Mouse (Mus musculus) cerebellum, adult 8-10 months (tissue): ENCODE results near the gene Hmcn2.

Experiments
- DNase-seq: peaks from one replicate; pipeline ENCODE4 v3.0.0; 2022

Hmcn2 gene

GRCm38 (mm10) chr2:31420914-31421313 lies 106.7 kb downstream of the Hmcn2 start:
- no peak for DNase-seq

DNA sequence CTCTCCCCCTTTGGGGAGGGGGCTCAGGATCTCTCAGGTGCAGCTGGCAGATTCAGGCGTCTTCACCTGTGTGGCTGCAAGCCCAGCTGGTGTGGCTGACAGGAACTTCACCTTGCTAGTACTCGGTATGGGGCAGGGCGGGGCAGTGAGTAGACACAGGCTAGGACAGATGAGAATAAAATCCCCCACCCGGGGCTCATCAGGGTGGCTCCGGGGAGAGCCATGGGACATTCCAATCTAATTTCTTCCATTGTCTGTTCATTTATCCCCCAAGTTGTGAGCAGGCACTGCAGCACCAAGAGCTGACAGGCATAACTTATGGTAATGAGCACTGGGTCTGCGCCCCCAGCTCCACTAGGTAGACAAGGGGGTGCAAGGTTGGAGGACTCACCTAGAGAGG lies 108.4 kb downstream of the Hmcn2 start:
- DNase-seq, result no peak

GRCm38 (mm10) chr2:31431477-31431876 lies 117.3 kb downstream of the Hmcn2 start:
- no peak for DNase-seq

DNA sequence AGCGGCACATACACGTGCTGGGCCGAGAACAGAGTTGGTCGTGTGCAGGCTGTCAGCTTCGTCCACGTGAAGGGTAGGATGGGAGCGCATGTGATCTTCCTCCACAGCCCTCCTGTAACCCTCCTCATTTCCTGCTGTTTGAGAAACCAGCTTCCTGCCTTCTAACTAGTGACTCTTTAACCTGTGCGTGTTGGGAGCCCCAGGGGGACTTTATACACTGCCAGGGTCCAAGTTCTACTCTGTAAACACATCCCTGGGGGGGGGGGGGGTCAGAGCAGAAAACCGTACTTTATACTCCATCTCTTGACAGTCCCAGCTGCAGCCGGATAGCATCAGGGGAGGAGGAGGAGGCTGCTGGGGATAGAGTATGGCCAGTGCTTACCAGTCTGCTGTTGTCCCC lies 120.5 kb downstream of the Hmcn2 start:
- DNase-seq, result no peak

DNA sequence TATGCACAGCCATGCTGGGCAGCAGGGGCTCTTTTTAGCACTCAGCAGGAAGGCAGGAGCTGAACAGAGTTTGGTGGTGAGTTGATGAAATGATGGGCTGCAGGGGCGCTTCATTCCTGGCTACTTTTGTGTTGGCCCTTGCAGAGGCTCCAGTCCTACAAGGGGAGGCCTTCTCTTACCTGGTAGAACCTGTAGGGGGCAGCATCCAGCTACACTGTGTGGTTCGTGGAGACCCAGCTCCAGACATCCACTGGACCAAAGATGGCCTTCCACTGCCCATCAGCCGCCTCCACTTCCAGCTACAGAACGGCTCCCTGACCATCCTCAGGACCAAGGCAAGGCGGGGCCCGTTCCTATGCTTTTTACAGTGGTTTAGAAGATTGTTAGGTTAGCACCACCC lies 121.4 kb downstream of the Hmcn2 start:
- peak; percentile 20 for DNase-seq

DNA sequence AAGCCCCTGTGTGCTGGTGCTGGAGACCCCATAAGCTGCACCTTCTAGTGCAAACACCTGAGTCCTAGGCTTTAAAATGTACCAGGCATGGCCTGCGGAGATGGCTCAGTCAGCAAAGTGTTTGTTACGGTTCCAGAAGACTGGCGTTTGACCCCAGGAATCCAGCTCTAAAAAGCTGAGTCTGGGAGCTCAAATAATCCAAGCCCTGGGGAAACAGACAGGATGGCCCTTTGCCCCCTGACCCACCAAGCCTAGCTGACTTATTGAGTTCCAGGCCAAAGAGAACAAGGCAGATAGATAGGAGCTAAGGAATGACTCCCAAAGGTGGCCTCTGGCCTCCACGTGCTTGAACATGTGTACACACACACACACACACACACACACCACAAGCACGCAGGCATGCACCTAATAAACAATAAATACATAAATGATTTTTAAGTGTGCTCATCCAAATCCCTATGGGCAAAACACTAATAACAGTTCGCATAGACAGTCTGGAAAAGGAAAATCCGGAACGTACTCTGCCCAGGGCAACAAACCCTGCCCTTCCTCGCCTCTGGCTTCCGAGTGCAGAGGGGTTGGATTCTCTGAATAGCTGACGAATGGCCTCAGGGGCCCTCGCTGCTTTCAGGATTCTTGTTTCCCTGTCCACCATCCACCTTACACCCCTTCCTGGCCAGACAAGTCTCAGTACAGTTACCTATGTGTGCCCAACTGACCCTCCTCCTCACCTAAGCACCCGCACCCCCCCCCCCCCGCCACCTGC lies 123.4 kb downstream of the Hmcn2 start:
- no peak for DNase-seq

- DNase-seq, result no peak
Observed at GRCm38 (mm10) chr2:31439576-31439975, 125.4 kb downstream of the Hmcn2 start.

- DNase-seq, result no peak
Observed at GRCm38 (mm10) chr2:31442480-31443160, 128.4 kb downstream of the Hmcn2 start.

GRCm38 (mm10) chr2:31446036-31446435 lies 131.8 kb downstream of the Hmcn2 start:
- no peak for DNase-seq

DNA sequence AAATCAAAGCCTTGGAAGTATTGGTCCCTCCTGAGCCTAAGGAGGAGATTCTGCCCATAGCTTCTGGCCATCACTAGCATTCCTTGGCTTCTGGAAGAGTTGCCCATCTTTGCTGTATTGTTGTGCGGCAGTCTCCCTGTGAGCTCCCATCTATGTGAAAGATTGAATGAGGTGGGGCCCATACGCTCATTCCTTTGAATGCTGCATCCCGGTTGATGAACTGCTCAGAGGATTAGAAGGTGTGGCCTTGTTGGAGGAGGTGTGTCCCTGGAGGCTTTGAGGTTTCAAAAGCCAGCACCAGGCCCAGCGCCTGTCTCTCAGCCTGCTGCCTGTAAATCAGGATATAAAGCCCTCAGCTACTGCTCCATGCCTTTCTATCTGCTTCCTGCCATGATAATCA lies 132.2 kb downstream of the Hmcn2 start:
- DNase-seq, result no peak

GRCm38 (mm10) chr2:31447536-31447935 lies 133.3 kb downstream of the Hmcn2 start:
- no peak for DNase-seq

DNA sequence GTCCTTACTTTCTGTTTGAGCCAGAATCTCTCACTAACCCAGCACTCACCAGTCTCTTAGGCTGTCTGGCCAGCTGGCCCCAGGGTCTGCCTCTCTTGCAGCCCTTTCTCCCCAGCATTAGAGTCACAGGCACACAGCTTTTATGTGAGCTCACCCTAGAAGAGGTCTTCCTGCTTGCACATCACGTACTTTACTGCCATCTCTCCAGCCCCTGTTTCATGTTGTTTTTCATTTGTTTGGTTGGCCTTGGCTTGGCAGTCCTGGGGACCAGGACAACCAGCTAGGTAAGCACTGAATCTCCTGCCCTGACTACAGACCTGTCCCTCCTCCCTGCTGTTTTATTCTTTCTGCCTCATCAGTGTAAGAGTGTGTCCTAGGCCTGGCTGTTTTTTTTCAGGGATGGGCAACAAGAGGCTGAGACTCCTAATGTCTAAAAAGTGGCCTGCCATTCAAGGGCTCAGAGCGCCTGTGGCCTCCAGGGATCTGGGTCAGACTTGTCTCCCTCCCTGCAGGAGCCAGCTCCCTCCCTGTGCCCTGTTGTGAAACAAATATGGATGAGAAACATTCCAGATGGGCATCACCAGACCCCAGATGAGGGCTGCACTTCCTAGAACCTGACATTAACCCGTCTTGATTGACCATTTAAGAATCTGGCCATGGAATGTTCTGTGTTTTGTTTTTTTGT lies 134.7 kb downstream of the Hmcn2 start:
- no peak for DNase-seq

DNA sequence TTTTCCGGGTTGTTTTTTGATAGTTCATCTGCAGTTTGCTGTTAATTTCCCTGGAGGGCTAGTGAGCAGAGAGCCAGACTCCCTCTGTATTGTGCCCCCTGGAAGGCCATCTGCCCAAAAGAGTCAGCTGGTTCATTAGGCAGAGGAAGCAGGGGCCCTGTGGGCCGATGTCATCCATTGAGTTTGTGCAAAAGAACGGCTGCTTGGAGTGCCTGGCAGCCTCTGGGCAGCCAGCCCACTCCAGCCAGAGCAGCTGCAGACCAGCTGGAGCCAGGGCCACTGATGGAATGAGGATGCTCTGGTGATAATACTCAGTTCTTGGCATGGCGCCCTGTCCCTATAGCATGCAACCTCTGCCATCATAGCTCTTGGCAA lies 135.2 kb downstream of the Hmcn2 start:
- no peak for DNase-seq

GRCm38 (mm10) chr2:31449902-31450301 lies 135.7 kb downstream of the Hmcn2 start:
- DNase-seq, result no peak

- DNase-seq, result no peak
Observed at GRCm38 (mm10) chr2:31450661-31451060, 136.4 kb downstream of the Hmcn2 start.

DNA sequence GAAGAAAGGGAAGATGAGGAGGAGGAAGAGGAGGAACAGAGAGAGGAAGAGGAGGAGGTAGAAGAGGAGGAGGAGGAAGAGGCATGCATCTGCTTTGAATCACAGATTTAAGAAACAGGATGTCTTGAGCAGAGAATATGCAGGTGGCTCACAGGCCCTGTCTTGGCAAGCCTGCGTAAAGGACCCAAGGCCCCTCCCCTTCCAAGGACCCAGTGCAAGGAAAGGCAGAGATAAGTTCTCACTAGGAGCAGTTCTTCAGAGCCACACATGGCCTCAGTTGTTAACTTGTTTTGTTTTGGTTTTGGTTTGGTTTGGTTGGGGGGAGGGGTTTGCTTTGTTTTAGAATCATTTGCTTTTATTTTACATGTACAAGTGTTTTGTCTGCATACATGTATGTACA lies 137.3 kb downstream of the Hmcn2 start:
- DNase-seq, result no peak

GRCm38 (mm10) chr2:31453011-31453410 lies 138.8 kb downstream of the Hmcn2 start:
- DNase-seq, result no peak

DNA sequence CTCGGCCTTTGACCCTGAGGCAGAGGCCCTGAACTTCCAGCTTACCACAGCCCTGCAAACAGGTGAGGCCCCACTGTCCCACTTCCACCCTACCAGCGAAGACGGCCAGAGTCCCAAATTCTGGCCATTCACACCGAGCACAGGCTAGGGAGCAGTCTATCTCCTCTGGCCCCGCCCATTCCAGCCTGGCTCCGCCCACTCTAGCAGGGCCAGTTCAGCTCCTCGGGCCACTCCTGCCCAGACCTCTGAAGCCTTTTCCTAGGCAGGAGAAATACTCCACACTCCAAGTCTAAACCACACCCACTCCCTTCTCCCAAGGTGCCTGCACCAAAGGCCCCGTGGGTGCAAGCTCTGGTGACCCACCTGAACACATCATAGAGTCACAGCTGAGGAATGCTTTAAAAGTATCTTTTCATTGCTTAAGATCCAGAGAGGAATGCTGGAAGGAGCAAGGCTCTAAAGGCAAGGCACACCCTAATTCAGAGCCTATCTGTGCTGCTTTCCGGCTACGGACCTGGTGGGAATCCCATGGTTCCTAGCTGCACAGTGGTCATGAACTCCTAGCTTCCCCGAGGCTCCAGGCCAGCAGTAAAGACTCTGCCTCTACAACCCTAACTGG lies 139.5 kb downstream of the Hmcn2 start:
- no peak for DNase-seq

GRCm38 (mm10) chr2:31454280-31454679 lies 140.1 kb downstream of the Hmcn2 start:
- DNase-seq, result no peak

- no peak for DNase-seq
Observed at GRCm38 (mm10) chr2:31455418-31455817, 141.2 kb downstream of the Hmcn2 start.

DNA sequence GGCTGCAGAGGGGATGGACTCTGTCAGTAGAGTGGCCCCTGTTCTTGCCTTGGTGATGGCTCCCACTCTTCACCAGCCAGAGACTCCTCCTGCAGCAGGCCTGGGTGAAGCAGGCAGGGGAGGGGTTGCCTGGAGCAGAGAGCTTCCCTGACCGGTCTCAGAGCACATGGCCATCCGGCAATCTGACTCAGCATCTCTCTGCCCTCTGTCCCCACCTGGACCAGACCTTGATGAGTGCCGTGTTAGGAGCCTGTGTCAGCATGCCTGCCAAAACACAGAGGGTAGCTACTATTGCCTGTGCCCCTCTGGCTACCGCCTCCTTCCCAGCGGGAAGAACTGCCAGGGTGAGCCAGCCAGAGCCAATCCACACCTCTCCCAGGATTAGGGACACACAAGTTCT lies 144.2 kb downstream of the Hmcn2 start:
- no peak for DNase-seq

DNA sequence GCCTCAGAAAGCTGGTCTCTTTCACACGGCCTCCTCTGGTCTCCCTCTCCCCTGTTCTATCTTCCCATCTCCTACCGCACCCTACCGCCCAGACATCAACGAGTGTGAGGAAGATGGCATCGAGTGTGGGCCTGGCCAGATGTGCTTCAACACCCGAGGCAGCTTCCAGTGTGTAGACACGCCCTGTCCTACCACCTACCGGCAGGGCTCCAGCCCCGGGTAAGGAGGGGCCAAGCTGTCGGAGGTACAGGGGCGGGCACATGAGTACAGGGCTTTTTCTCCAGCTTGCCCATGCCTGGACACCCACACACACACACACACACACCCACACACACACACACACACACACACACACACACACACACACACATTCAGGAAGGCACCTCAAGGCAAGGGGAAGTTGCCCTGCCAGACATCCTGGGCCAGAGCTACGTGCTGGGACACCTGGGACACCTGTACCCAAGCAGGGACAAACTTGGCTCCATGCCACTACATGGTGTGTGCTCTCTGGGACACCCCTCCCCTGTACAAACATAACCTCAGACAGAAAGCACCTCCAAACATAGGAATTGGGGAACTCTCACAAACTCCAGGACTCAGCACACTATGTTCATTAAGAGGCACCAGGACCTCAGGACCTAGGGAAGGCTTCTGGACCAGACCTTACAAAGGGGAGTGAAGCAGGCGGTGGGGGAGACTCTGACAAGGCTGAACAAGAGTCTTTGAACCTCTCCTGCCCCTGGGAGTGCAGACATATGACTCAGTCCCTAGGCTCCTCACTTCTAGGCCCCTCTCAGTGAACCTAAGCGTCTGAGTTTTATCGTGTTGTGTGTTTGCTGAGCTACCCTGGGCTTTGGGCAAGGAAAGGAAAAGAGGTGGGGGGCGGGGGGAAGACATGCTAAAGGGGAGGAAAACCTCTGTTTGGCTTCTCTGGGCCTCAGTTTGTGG lies 145.0 kb downstream of the Hmcn2 start:
- DNase-seq, result no peak
